Mouse (Mus musculus): Measurements from ENCODE around the gene Psme4. TPM values are rescaled to one million over a fixed set of nuclear protein-coding genes. Genes with fewer than 3 reads are reported as not detected.

Psme4 gene
- 15.3 and 17.0 TPM in 2 replicates for polyA plus RNA-seq (2015; fragmentation: Nextera tagmentation; extraction: Ambion mirVana)

- H3K27ac ChIP-seq, result peak within 1 kb of the TSS; percentile 97
- TF ChIP-seq CTCF (IDR thresholded peaks at IDR 0.05; ENCODE audit: low read depth), result no peak
- 0 out of 2 replicates have a peak, but pooled peaks cover 11% of the 10 kb centered on the region for H3K4me1 ChIP-seq (replicated peaks; ENCODE audit: insufficient read depth, low read length)
- ATAC-seq (replicated peaks; ENCODE audit: low FRiP score, low read depth) (peak; percentile 98), DNase-seq (ENCODE audit: low spot score) (peak; percentile 97)
- no peaks in the 10 kb centered on the region for H3K36me3 ChIP-seq (ENCODE audit: insufficient read depth, low read length)
- H3K4me3 ChIP-seq (replicated peaks; ENCODE audit: low read depth, low read length), result peak within 1 kb of the TSS; percentile 91
- H3K9ac ChIP-seq (ENCODE audit: low read depth, low read length), result peak within 1 kb of the TSS; percentile 99
- no peaks in the 10 kb centered on the region for H3K27me3 ChIP-seq (ENCODE audit: insufficient read depth, low read length)
- peak within 1 kb of the TSS; percentile 81 for H3K4me2 ChIP-seq (ENCODE audit: low read length)
- H3K9me3 ChIP-seq (replicated peaks; ENCODE audit: low read length), result no peaks in the 10 kb centered on the region
- WGBS, result 2% methylated on average over 28 of the region's 43 CpGs
These were observed at the start of gene Psme4 for GRCm38 (mm10) chr11:30771267-30771903. Gene Psme4, plus strand, starts transcription at chr11:30771726.

- Histone ChIP-seq H3K9me3 (replicated peaks; ENCODE audit: low read length) (no peaks in the 10 kb centered on the region), H3K4me2 (ENCODE audit: low read length) (no peak overlapping the region), H3K27ac (no peak overlapping the region), H3K27me3 (ENCODE audit: insufficient read depth, low read length) (no peaks in the 10 kb centered on the region), H3K36me3 (ENCODE audit: insufficient read depth, low read length) (no peaks in the 10 kb centered on the region), H3K9ac (ENCODE audit: low read depth, low read length) (no peak overlapping the region), H3K4me3 (replicated peaks; ENCODE audit: low read depth, low read length) (no peak overlapping the region), H3K4me1 (replicated peaks; ENCODE audit: insufficient read depth, low read length) (no peaks in the 10 kb centered on the region)
- WGBS, result 59% methylated on average over 5 of the region's 5 CpGs
- no peak for DNase-seq (ENCODE audit: low spot score)
- ATAC-seq (replicated peaks; ENCODE audit: low FRiP score, low read depth), result no peak
- TF ChIP-seq CTCF (IDR thresholded peaks at IDR 0.05; ENCODE audit: low read depth), result no peak
These were observed 48.1 kb upstream of the Psme4 start for GRCm38 (mm10) chr11:30723438-30723837.

- no peak overlapping the region for H3K4me3 ChIP-seq (replicated peaks; ENCODE audit: low read depth, low read length)
- H3K9ac ChIP-seq (ENCODE audit: low read depth, low read length), result no peak overlapping the region
- H3K27ac ChIP-seq, result no peak overlapping the region
- ATAC-seq (replicated peaks; ENCODE audit: low FRiP score, low read depth), result no peak
- no peaks in the 10 kb centered on the region for H3K36me3 ChIP-seq (ENCODE audit: insufficient read depth, low read length)
- no peak for TF ChIP-seq CTCF (IDR thresholded peaks at IDR 0.05; ENCODE audit: low read depth)
- H3K4me1 ChIP-seq (replicated peaks; ENCODE audit: insufficient read depth, low read length), result no peaks in the 10 kb centered on the region
- DNase-seq (ENCODE audit: low spot score), result no peak
- no peak overlapping the region for H3K4me2 ChIP-seq (ENCODE audit: low read length)
- no peaks in the 10 kb centered on the region for H3K9me3 ChIP-seq (replicated peaks; ENCODE audit: low read length)
- no peaks in the 10 kb centered on the region for H3K27me3 ChIP-seq (ENCODE audit: insufficient read depth, low read length)
These were observed 40.8 kb upstream of the Psme4 start for GRCm38 (mm10) chr11:30730721-30731120.

- Histone ChIP-seq H3K9ac (ENCODE audit: low read depth, low read length) (no peak overlapping the region), H3K4me1 (replicated peaks; ENCODE audit: insufficient read depth, low read length) (no peaks in the 10 kb centered on the region), H3K27me3 (ENCODE audit: insufficient read depth, low read length) (no peaks in the 10 kb centered on the region), H3K9me3 (replicated peaks; ENCODE audit: low read length) (no peaks in the 10 kb centered on the region), H3K27ac (no peak overlapping the region), H3K36me3 (ENCODE audit: insufficient read depth, low read length) (no peaks in the 10 kb centered on the region), H3K4me3 (replicated peaks; ENCODE audit: low read depth, low read length) (no peak overlapping the region), H3K4me2 (ENCODE audit: low read length) (no peak overlapping the region)
- DNase-seq (ENCODE audit: low spot score) (no peak), ATAC-seq (replicated peaks; ENCODE audit: low FRiP score, low read depth) (no peak)
- no peak for TF ChIP-seq CTCF (IDR thresholded peaks at IDR 0.05; ENCODE audit: low read depth)
These were observed 38.1 kb upstream of the Psme4 start for GRCm38 (mm10) chr11:30733376-30733775.

GRCm38 (mm10) chr11:30743991-30744390 lies 27.5 kb upstream of the Psme4 start:
- no peak for TF ChIP-seq CTCF (IDR thresholded peaks at IDR 0.05; ENCODE audit: low read depth)
- H3K4me2 ChIP-seq (ENCODE audit: low read length), result no peak overlapping the region
- DNase-seq (ENCODE audit: low spot score) (no peak), ATAC-seq (replicated peaks; ENCODE audit: low FRiP score, low read depth) (no peak)
- no peaks in the 10 kb centered on the region for H3K36me3 ChIP-seq (ENCODE audit: insufficient read depth, low read length)
- no peak overlapping the region for H3K27ac ChIP-seq
- no peaks in the 10 kb centered on the region for H3K9me3 ChIP-seq (replicated peaks; ENCODE audit: low read length)
- H3K27me3 ChIP-seq (ENCODE audit: insufficient read depth, low read length), result no peaks in the 10 kb centered on the region
- no peak overlapping the region for H3K4me3 ChIP-seq (replicated peaks; ENCODE audit: low read depth, low read length)
- H3K4me1 ChIP-seq (replicated peaks; ENCODE audit: insufficient read depth, low read length), result no peaks in the 10 kb centered on the region
- no peak overlapping the region for H3K9ac ChIP-seq (ENCODE audit: low read depth, low read length)

GRCm38 (mm10) chr11:30748938-30749337 lies 22.6 kb upstream of the Psme4 start:
- H3K9ac ChIP-seq (ENCODE audit: low read depth, low read length), result no peak overlapping the region
- no peaks in the 10 kb centered on the region for H3K9me3 ChIP-seq (replicated peaks; ENCODE audit: low read length)
- H3K4me1 ChIP-seq (replicated peaks; ENCODE audit: insufficient read depth, low read length), result no peaks in the 10 kb centered on the region
- ATAC-seq (replicated peaks; ENCODE audit: low FRiP score, low read depth) (no peak), DNase-seq (ENCODE audit: low spot score) (no peak)
- H3K4me3 ChIP-seq (replicated peaks; ENCODE audit: low read depth, low read length), result no peak overlapping the region
- WGBS, result 80% methylated on average over 3 of the region's 3 CpGs
- no peaks in the 10 kb centered on the region for H3K36me3 ChIP-seq (ENCODE audit: insufficient read depth, low read length)
- no peak for TF ChIP-seq CTCF (IDR thresholded peaks at IDR 0.05; ENCODE audit: low read depth)
- no peak overlapping the region for H3K4me2 ChIP-seq (ENCODE audit: low read length)
- no peak overlapping the region for H3K27ac ChIP-seq
- H3K27me3 ChIP-seq (ENCODE audit: insufficient read depth, low read length), result peaks cover 3% of the 10 kb centered on the region; the same call in 1 of the 2 replicates

- no peaks in the 10 kb centered on the region for H3K4me1 ChIP-seq (replicated peaks; ENCODE audit: insufficient read depth, low read length)
- no peak overlapping the region for H3K4me2 ChIP-seq (ENCODE audit: low read length)
- H3K27me3 ChIP-seq (ENCODE audit: insufficient read depth, low read length), result peaks cover 3% of the 10 kb centered on the region; the same call in 1 of the 2 replicates
- 48% methylated on average over 3 of the region's 3 CpGs for WGBS
- DNase-seq (ENCODE audit: low spot score), result no peak
- no peak for ATAC-seq (replicated peaks; ENCODE audit: low FRiP score, low read depth)
- H3K9me3 ChIP-seq (replicated peaks; ENCODE audit: low read length), result no peaks in the 10 kb centered on the region
- TF ChIP-seq CTCF (IDR thresholded peaks at IDR 0.05; ENCODE audit: low read depth), result no peak
- no peak overlapping the region for H3K4me3 ChIP-seq (replicated peaks; ENCODE audit: low read depth, low read length)
- H3K36me3 ChIP-seq (ENCODE audit: insufficient read depth, low read length), result no peaks in the 10 kb centered on the region
- no peak overlapping the region for H3K9ac ChIP-seq (ENCODE audit: low read depth, low read length)
- H3K27ac ChIP-seq, result no peak overlapping the region
These were observed 21.9 kb upstream of the Psme4 start for GRCm38 (mm10) chr11:30749587-30749986.

Measured in kidney, postnatal 0 days (tissue).